Mouse (Mus musculus) frontal cortex, adult (tissue): ENCODE data around the gene Pls3.

Experiments used
- ATAC-seq: cut with Nextera tagmentation; 2 replicates; pipeline ENCODE4 v1.9.2; 2017; ENCODE audit warnings: mild to moderate bottlenecking, moderate library complexity, mixed read lengths; ENCODE audit not compliant: low TSS enrichment

Pls3 gene

DNA sequence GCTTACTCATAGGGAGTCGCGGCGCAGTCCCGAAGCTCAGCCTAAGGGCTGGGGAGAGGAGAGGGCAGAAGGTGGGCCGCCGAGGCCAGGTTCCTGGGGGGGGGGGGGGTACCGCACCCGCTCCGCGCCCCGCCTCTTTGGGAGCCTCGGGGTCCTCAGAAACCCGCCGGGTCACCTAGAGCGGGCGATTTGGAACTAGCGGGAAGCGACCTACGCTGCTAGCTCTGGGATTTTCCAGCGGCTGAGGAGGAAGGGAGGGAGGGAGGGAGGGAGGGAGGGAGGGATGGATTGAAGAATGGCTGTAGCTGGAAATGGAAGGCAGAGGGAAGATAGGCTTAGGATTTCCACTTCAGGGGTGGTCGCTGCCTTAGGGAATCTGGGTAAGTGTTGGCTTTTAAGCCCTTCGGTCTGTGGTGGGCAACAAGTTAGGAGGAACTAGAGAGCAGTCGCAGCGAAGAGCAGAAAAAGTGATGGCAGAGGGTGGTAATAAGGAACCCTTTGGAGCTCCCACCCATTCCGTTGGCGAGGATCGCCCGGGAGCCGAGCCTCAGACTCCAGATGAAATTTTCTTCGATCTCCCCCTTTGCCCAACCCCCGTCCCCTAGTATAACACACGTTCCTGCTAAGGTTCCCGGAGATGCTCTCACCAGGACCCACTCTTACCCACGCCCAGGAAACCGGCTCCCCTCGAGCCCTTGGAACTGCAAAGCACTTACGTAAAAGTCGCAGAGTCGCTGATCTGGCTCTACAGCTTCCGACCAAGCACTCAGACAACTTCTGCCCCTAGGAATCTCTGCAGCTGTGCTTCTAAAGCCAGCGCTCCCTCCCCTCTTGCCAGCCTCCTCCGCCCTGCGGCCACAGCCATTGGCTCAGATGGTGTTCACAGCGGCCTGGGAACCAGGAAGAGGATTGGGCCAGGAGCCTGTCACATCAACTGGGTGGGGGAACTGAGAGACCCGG is at the start of gene Pls3:
Pls3 (minus strand) TSS at position 851 of the 960 bp plus-strand sequence.
- ATAC-seq, result peak; percentile 100

DNA sequence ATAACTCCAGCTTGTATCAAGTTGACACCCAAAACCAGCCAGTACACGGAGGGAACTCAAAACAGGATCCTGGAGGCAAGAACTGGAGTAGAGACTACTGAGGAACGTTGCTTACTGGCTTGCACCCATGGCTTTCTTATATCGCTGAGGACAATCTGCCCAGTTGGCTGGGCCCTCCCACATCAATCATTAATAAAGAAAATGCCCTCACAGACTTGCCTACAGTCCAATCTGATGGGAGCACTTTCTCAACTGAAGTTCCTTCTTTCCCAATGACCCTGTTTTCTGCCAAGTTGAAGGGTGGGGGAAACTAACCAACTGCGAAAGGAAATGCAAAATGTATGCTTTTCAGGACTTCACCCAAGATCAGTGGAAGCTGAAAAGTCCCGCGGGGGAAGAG is 20.7 kb upstream of the Pls3 start:
- no peak for ATAC-seq

DNA sequence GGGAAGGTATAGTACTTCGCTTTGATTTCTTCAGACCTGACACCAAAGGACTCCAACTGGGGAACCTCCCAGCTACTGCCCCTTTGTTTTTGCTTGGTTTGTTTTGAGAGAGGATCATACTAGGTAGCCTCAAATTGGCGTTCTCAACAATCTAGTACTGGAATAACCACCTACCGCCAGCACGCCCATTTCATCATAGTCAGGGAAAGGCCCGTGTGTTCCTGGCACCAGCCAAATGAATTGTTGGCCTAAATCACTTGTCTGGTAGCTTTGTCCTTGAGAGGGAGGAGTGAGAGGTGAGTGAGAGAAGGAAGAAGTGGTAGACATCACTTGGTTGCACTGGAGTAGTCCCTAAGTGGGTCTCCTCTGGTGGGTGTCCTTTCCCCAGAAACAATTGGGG is 584 bp upstream of the Pls3 start:
- ATAC-seq, result 0 out of 2 replicates have a peak, but pooled peaks have one; percentile 10

DNA sequence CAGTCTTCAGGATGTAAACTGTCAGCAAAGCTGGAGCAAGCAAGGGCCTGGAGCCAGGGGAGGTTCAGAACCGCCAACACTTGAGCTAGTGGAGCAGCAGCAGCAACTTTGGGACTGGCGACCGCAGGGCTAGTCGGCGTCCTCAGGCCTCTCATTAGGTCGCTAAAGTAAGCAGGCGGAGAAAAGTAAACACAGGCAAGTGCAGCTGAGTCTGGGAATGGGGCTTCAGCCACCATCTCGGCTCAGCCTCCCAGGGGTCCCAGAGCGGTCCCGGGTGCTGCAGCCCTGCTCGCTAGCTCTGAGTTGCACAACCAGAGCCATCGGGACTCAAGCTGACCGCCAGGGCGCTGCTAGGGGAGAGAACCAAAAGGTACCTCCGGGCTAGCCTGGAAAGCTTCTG is 1.2 kb downstream of the Pls3 start:
- ATAC-seq, result peak; percentile 29; the same call in 1 of the 2 replicates

DNA sequence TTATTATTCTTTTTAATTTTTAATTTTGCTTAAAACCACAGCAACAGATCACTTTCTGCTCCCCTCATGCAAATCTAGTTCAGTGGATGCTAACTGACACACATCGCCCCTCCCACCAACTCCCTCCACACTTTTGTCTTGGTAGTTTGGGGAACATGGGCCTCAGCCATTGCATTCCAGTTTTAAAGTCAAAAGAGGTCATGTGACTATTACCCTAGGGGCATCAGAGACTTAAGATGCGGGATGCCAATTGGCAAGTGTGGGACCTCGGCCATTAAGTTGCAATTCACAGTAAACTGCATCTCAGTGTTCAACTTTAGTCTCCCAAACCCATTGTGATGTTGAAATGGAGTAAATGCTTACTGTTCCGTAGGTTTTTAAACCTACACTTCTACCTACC is 1.7 kb downstream of the Pls3 start:
- no peak for ATAC-seq

DNA sequence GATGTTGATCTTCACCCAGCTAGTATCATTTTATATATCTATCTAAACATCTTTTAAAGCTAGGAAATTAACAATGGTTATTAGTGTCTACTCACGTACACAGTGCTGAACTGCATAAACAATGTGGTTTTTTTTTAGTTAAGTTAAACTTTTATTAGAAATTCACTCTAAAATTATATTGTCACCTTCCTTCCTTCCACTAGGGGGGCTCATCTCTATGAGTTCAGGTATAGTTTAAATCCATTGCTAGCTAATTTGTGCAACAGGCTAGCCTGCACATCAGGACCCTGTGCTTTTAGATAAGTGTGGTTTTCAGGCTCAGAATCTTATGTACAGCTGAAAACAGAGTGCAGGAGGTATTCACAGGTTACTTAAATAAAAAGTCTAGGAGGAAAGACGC is 3.1 kb downstream of the Pls3 start:
- ATAC-seq, result no peak

DNA sequence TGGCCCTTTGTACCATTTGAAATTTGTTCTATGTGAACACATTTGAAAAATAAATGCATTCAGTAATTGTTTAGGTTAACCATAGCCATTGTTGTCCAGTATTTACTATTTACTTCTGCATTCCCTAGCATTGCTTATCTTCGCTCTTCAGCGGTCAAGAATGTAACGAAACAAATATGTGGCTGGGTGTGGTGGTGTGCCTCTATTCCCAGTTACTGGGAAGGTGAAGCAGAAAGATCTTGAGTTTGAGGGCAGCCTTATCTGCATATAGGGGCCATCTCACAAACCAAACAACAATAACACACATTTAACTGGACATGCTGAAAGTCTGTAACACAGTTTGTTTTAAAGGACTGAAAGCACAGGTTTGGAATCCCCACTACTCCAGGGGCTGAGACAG is 13.3 kb downstream of the Pls3 start:
- no peak for ATAC-seq

DNA sequence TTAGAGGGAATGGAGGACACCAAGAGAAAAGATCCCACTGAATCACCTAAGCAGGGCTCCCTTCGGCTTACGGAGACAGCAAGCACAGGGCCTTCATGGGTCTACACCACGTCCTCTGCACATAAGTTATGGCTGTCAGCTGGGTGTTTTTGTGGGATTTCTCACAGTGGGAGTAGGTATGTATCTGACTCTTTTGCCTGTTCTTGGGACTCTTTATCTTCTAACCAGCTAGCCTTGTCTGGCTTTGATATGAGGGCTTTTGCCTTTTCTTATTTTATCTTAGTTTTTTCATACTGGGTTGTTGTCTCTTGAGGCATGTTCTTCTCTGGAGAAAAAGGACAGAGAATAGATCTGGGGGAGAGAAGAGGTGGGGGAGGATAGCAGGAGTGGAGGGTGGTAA is 20.7 kb downstream of the Pls3 start:
- no peak for ATAC-seq

DNA sequence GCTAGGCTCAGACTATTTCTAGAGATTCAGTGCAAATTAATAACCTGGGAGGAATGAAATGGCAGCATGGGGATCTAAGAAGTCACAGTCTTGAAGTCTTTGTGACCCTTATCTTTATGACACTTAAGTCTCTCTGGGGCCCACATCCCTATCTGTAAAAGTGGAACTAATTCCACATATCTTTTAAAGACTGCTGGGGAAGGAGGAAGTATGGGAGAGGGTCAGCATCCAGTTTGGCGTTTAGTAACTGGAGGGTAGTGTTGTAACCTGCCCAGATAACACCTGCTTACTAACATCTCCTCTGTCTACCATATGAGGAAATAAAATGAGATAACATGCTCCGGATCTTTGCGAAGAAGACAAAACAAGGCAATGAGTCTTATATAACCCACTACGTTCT is 30.7 kb downstream of the Pls3 start:
- no peak for ATAC-seq

DNA sequence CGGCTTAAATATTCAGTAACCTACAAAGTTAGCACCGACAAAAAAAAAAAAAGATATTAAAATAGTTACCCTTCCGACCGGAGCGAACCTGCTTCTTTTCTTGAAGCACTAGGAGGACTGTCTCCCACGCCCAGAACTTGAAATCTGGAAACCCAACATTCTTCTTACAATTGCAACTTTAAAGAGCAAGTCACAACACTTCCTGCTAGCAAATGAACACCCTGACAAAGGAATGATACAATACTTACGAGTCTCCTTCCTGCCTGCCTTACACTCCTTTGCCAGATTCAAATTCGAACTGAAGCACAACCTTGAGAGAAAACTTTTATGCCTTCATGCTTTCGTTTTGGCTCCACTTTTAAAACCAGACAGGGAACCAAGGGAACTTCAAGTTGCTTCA is 32.1 kb downstream of the Pls3 start:
- 0 out of 2 replicates have a peak, but pooled peaks have one; percentile 13 for ATAC-seq

DNA sequence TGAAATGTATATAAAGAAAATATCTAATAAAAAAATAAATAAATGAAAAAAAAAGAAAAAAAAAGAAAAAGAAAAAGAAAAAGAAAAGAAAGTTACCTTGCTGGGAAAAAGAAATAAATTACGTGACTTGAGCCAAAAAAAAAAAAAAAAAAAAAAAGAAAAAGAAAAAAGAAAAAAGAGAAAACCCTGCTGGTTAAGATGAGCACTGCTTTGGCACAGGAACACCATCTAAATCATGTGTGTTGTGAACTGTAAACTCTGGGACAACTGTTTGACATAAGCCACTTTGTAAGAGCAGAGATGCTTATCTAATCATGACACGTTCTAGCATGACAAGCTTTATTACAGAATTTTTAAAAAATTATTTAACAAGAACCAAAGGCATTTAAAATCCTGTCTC is 32.9 kb downstream of the Pls3 start:
- no peak for ATAC-seq

DNA sequence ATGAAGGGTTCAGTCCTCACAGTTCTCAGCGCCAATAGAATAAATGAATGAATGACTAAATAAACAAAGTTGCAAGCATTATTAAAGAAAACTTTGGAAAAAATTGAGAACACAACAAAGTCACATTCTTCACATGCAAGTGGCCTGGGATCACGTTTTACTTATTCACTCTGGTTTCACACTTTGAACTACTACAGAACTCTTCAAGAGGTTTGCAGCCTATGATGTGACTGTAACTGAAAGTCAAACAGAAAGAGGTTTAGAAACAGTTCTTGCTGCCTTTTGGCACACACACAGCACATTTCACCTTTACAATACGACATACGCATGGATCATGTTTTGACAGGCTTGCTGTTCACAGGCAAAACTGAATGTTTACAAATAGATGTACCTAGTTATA is 34.7 kb downstream of the Pls3 start:
- no peak for ATAC-seq

DNA sequence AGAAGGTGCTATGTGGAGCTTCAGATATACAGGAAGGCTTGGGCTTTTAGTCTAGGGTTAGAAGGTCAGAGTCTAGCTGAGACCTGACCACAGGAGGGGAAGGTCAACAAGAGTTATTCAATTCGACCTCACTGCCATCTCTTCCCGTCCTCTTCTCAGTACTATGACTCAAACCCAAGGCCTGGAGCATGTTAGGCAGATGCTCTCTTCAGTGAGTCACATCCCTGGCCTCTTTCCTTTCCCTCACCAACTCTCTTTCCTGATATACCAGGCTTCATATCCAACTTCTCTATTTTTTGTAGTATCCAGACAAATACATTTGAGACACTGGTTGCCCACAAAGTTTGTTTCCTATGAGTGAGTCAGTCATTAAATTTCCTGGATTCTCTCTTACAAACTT is 40.1 kb downstream of the Pls3 start:
- ATAC-seq, result no peak

DNA sequence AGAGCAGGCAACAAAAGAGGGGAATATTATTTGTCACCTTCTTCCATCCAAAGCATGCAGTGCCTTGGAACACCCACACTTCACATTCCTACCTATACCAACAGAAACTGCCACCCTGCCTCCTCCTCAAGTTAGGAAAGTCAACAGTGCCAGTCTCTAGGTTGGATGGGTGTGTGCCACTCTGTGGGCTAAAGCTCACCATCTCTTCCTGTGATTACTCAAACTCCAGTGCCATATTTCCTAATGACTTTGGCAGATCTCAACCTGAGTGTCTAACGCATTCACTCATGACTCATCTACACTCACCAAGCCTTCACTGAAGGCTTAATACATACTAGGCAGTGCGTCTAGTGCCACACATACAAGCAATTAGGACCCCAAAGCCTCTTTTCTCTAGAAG is 40.7 kb downstream of the Pls3 start:
- ATAC-seq, result no peak

DNA sequence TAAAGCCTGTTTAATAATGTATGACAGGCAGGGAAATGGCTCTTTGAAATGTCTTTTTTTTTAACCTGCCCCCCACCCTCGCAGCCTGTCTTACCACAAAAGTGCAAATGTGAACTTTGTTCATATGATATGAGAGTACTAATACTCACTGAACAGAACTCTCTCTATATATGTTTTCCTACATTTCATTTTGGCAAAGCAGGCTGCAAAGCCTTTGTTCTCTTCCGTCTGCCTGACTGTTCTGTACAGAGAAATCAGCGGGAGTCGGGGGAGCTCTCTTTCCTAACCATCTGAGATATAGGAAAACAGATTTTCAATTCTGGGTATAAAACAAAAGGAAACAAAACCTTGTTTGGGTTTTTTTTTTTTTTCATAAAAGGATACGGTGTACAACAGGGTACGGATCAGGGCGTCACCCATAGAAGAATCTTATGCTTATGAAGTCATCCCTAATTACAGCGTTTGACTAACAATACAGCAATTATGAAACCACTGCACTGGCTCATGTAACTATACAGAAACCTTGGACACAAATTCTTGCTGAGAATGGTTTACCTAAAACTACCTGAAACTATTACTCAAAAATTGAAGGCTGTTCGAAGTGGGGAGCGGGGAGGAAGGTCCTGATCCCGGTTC is 41.9 kb downstream of the Pls3 start:
- peak; percentile 76 for ATAC-seq

DNA sequence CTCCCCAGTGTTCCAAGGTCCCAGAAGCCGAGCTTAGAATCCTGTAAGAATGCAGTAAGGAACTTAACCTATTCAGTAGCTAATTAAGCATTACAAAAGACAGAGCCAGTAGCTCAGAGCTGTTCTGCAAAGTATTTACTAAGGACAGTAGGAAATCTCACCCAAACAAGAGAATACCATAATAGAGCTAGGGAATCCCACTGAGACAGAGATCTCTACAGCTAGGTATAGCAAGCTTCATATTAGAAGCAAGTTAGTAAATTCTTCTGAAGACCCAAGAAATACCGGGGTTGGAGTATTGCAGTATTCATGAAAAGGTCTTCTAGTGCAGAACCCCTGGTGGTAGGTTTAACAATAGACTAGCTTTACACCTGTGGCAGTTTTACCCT is 45.1 kb downstream of the Pls3 start:
- ATAC-seq, result no peak

DNA sequence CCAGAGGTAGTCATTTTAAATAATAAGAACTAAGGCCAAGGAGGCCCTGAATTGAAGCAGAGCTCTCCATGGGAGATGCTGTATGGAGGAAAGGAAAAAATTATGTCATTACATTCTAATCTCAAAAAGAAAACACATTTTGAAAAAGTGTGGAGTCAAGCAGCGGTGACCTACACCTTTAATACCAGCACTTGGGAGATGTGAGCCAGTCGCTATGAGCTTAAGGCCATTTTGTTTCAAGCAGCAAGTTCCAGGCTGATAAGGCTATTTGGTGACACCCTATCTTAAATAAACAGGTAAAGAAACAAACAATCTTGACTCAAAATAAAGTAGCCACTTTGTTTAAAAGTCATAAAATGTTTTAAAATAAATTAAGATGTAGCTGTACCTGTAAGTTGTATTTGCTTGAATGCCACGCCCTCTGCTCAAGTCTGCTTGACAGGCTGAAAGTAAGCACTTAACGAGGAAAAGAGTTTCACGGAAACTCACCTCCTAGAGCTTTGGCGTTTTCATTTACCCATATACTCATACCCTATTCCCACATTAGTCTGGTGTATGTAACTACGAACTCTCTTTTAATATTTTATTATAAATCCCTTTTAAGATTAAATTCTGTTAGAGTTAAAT is 45.6 kb downstream of the Pls3 start:
- ATAC-seq, result no peak

DNA sequence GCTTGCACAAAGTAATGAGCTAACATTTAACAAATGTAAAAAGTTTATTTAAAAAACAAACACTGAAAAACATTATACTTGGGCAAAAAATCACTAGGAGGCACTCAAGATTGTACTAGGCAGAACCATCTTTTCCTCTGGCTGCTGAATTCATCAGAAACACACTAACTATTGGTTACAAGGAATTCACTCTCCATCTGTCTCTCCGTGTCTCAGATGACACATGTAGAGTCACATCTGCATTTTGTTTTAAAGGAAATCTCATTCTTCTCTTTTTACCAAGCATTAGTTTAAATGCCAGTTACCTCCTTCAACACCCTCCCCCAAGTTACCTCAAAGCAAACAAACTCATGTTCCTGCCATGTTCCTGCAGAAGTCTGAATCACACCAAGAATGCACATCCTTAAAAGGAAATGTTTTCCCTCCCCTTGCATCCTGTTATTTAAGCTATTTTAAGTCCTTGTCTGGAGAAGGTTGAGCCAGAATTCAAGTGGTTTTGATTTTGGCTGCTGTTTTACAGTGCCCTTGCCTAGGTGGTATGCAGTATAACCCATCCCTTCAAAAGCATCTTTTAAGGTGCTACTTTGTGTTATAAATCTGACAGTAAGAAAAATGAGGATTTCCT is 56.2 kb downstream of the Pls3 start:
- ATAC-seq, result no peak

DNA sequence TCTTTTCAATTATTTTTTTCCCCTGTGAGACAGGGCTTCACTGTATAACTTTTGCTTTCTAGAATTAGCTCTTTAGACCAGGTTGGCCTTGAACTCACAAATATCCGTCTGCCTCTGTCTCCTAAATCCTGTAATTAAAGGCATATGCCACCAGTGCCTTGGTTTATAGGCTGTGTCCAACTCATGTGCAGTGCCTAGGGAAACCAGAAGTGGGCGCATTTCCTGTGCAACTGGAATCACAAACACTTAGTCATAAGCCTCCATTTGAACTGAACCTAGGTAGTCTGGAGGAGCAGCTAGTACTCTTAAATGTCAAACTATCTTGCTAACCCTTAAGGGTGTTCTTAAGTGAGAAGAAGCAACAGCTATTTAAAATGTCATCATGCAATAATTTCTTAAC is 60.0 kb downstream of the Pls3 start:
- ATAC-seq, result no peak

DNA sequence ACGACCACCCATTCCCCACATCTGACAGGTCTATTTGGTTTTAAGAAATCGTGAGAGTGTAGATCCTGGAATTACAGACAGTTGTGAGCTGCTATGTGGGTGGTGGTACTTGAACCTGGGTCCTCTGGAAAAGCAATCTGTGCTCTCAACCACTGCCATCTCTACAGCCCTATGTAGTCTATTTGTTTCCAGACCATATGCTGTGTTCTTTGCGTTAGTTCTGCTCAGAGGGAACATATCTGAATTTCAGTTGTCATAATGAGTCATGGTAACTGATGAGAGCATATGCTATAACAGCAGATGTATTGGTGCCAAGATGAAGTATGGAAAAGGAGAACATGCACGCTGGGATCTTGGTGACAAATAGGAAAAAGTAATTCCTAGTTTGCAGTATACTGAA is 60.9 kb downstream of the Pls3 start:
- ATAC-seq, result peak; percentile 92

DNA sequence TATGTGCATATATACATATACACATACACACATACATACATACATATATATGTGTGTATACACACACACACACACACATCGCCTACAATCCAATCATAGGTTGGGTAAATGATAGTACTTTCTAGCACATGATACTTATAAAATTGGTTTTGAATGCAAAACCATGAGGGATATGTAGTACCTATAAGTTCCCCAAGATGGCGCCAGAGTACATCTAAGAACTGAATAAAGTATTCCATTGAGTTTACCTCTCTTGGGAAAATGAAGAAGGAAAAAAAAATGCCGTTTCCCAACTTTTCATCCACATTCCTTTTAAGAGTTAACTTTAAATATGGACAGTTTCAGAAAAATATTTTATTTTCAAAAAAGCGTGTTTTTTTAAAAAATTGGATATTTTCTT is 78.4 kb downstream of the Pls3 start:
- ATAC-seq, result no peak

DNA sequence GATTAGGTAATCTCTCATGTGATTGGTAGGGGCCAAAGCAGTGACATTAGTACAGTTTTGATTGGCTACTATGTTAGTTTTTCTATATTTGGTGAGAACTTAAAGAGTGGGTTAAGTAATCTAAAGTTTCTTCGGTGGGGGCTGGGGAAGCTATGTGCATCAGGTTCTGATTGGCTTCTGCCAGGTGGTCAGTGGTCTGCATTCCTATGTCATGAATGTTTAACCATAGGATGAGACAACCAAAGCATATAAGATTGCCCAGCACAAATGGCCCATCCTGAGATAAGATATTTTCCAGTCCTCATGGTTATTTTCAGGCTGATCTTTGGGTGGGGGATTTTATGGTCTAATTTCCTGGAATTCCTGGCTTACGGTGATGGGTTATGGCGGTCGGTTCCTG is 95.2 kb downstream of the Pls3 start:
- ATAC-seq, result no peak
